ENCODE assay signal across 9 mouse cellular contexts in the genomic region with DNA sequence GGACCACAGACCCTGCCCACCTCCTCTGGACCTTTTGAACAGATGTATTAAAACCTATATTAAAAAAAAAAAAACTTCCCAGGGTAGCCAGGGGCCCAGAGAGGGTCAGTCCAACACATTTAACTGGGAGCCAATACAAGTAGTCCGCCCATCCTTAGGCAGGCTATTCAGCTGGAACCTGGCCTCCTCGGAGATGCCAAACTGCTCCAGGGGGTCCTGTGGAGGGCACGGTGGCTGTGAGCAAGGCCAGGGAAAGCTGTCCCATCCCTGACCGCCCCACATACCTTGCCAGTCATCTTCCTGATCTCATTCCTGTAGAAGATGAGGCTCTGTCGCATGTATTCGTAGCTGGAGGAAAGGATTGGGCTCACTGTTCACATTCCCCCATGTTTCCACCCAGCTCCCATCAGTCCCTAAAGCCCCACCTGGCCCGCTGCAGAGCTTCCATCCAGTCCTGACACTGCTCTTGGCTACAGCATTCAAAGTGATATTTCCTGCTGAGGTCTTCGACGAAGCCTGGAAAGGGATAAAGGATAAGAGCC. TPM values are rescaled to one million over a fixed set of nuclear protein-coding genes. Genes with fewer than 3 reads are reported as not detected.
DNase-seq lines count a peak whose midpoint lies in the region; ATAC-seq and TF ChIP-seq lines count a peak whose summit lies in the region.
"Had no signal": no experiment of that assay in that cellular context is flagged by ENCODE, and none has a peak within 500 bp of the region (broad histone marks: within the 10 kb centered on the region; RNA-seq: fewer than 3 reads in every experiment).

No protein-coding gene starts in this region.

- H3K36me3 ChIP-seq in lung, embryonic 16.5 days (ENCODE audit: control insufficient read depth, insufficient read depth, low read length): peaks cover 35% of the 10 kb centered on the region
- peaks cover 68% of the 10 kb centered on the region for H3K36me3 ChIP-seq in limb, embryonic 14.5 days (ENCODE audit: control insufficient read depth, insufficient read depth, low read length)
- H3K36me3 ChIP-seq in stomach, postnatal 0 days (ENCODE audit: control insufficient read depth, insufficient read depth, low read length): peaks cover 25% of the 10 kb centered on the region

- TF ChIP-seq EP300 in stomach, postnatal 0 days (optimal IDR thresholded peaks at IDR 0.05): no peak

- no peak for ATAC-seq in lung, embryonic 16.5 days (ENCODE audit: low read depth)
- ATAC-seq in limb, embryonic 14.5 days (ENCODE audit: low FRiP score, low read depth): no peak
- no peak for ATAC-seq in stomach, postnatal 0 days (ENCODE audit: low FRiP score, low TSS enrichment)

- no peak overlapping the region for H3K27ac ChIP-seq in lung, embryonic 16.5 days (ENCODE audit: low read length)
- H3K27ac ChIP-seq in limb, embryonic 14.5 days (replicated peaks; ENCODE audit: low read depth, low read length): no peak overlapping the region
- H3K27ac ChIP-seq in stomach, postnatal 0 days (replicated peaks): no peak overlapping the region

- H3K27me3 ChIP-seq in lung, embryonic 16.5 days (ENCODE audit: control insufficient read depth, insufficient read depth, low read depth, low read length): no peaks in the 10 kb centered on the region
- H3K27me3 ChIP-seq in limb, embryonic 14.5 days (ENCODE audit: control insufficient read depth, insufficient read depth, low read length): no peaks in the 10 kb centered on the region
- H3K27me3 ChIP-seq in stomach, postnatal 0 days (ENCODE audit: control insufficient read depth, insufficient read depth, low read length): no peaks in the 10 kb centered on the region

- TF ChIP-seq CTCF in stomach, postnatal 0 days (IDR thresholded peaks at IDR 0.05; ENCODE audit: low read depth): no peak

- H3K4me3 ChIP-seq in lung, embryonic 16.5 days (ENCODE audit: low read length): no peak overlapping the region
- H3K4me3 ChIP-seq in limb, embryonic 14.5 days (replicated peaks; ENCODE audit: low read length): peak overlapping the region; percentile 94
- H3K4me3 ChIP-seq in stomach, postnatal 0 days (ENCODE audit: low read depth, low read length): no peak overlapping the region

- no peak for TF ChIP-seq POLR2A in limb, embryonic 14.5 days (IDR thresholded peaks at IDR 0.05; ENCODE audit: borderline replicate concordance, extremely low read depth, insufficient read depth, insufficient read length)

- peak overlapping the region; percentile 71 for H3K4me2 ChIP-seq in lung, embryonic 16.5 days (ENCODE audit: low read depth, low read length)
- H3K4me2 ChIP-seq in limb, embryonic 14.5 days (replicated peaks; ENCODE audit: low read depth, low read length, severe bottlenecking): peak overlapping the region; percentile 77
- no peak overlapping the region for H3K4me2 ChIP-seq in stomach, postnatal 0 days (replicated peaks; ENCODE audit: low read depth)

- peaks cover 16% of the 10 kb centered on the region for H3K4me1 ChIP-seq in lung, embryonic 16.5 days (replicated peaks; ENCODE audit: control insufficient read depth, insufficient read depth, low read length)
- H3K4me1 ChIP-seq in limb, embryonic 14.5 days (ENCODE audit: control insufficient read depth, insufficient read depth, low read length): peaks cover 8% of the 10 kb centered on the region
- H3K4me1 ChIP-seq in stomach, postnatal 0 days (replicated peaks; ENCODE audit: control insufficient read depth, insufficient read depth): peaks cover 6% of the 10 kb centered on the region

- peak overlapping the region; percentile 97; the same call in 1 of the 2 replicates for H3K9ac ChIP-seq in lung, embryonic 16.5 days (ENCODE audit: low read length)
- H3K9ac ChIP-seq in limb, embryonic 14.5 days (ENCODE audit: low read depth, low read length, severe bottlenecking): peak overlapping the region; percentile 97
- peak overlapping the region; percentile 97 for H3K9ac ChIP-seq in stomach, postnatal 0 days (ENCODE audit: low read length)

- H3K9me3 ChIP-seq in lung, embryonic 16.5 days (ENCODE audit: control insufficient read depth, low read length): no peaks in the 10 kb centered on the region
- no peaks in the 10 kb centered on the region for H3K9me3 ChIP-seq in limb, embryonic 14.5 days (ENCODE audit: control insufficient read depth, low read length)
- H3K9me3 ChIP-seq in stomach, postnatal 0 days (ENCODE audit: control insufficient read depth, low read length): no peaks in the 10 kb centered on the region

- 77% methylated on average over 9 of the region's 9 CpGs for WGBS in lung, embryonic 16.5 days
- 86% methylated on average over 9 of the region's 9 CpGs for WGBS in limb, embryonic 14.5 days
- 81% methylated on average over 9 of the region's 9 CpGs for WGBS in stomach, postnatal 0 days

- DNase-seq in cerebellum, adult 9-11 months: peak; percentile 66
- DNase-seq in cerebellum, adult 11 months: no peak
- no peak for DNase-seq in lung, postnatal 10 days
- no peak for DNase-seq in limb, embryonic 14.5 days (ENCODE audit: low spot score)
- DNase-seq in stomach, postnatal 0 days (ENCODE audit: low spot score): no peak
- no peak for DNase-seq in frontal cortex, postnatal 10 days (ENCODE audit: low spot score in 2 of 2)
- DNase-seq in gastrocnemius, postnatal 25 days: no peak

RNA-seq across cellular contexts. Expression of gene Sf3a2, which starts 1.6 kb away (rescaled TPM):
- polyA plus RNA-seq in lung, embryonic 16.5 days (2015; fragmentation: Nextera tagmentation; extraction: Ambion mirVana): 60.9 and 75.7 TPM in 2 replicates
- 78.0 and 102 TPM in 2 replicates for polyA plus RNA-seq in limb, embryonic 14.5 days (2012; rRNA removed)
- 80.6 and 87.6 TPM in 2 replicates for polyA plus RNA-seq in limb, embryonic 14.5 days (2014; fragmentation: Nextera tagmentation; extraction: Ambion mirVana)
- 27.7 and 31.8 TPM in 2 replicates for polyA plus RNA-seq in stomach, postnatal 0 days (2015; fragmentation: Nextera tagmentation; extraction: Ambion mirVana)
- 10 to 100 TPM; 24.0 to 24.9 TPM for total RNA-seq in gastrocnemius, postnatal 25 days (2021)

RNA-seq across cellular contexts. Expression of gene Plekhj1, which starts 2.0 kb away (rescaled TPM):
- polyA plus RNA-seq in lung, embryonic 16.5 days (2015; fragmentation: Nextera tagmentation; extraction: Ambion mirVana): 92.7 and 100 TPM in 2 replicates
- polyA plus RNA-seq in limb, embryonic 14.5 days (2012; rRNA removed): 109 and 110 TPM in 2 replicates
- 119 and 121 TPM in 2 replicates for polyA plus RNA-seq in limb, embryonic 14.5 days (2014; fragmentation: Nextera tagmentation; extraction: Ambion mirVana)
- 62.0 and 65.8 TPM in 2 replicates for polyA plus RNA-seq in stomach, postnatal 0 days (2015; fragmentation: Nextera tagmentation; extraction: Ambion mirVana)
- total RNA-seq in gastrocnemius, postnatal 25 days (2021): 10 to 100 TPM; 22.4 to 27.3 TPM

RNA-seq across cellular contexts. Expression of gene Amh, which starts 8.7 kb away (rescaled TPM):
- polyA plus RNA-seq in lung, embryonic 16.5 days (2015; fragmentation: Nextera tagmentation; extraction: Ambion mirVana): 0.13 TPM in 1 of 2 replicates, not detected in the other
- polyA plus RNA-seq in limb, embryonic 14.5 days (2012; rRNA removed): 1.0 and 1.9 TPM in 2 replicates
- 0.11 TPM in 1 of 2 replicates, not detected in the other for polyA plus RNA-seq in limb, embryonic 14.5 days (2014; fragmentation: Nextera tagmentation; extraction: Ambion mirVana)
- polyA plus RNA-seq in stomach, postnatal 0 days (2015; fragmentation: Nextera tagmentation; extraction: Ambion mirVana): 6.8 and 6.9 TPM in 2 replicates
- total RNA-seq in gastrocnemius, postnatal 25 days (2021): under 1 TPM; 0.20 to 0.21 TPM

RNA-seq across cellular contexts. Expression of gene Jsrp1, which starts 16.9 kb away (rescaled TPM):
- polyA plus RNA-seq in lung, embryonic 16.5 days (2015; fragmentation: Nextera tagmentation; extraction: Ambion mirVana): 1.3 and 2.6 TPM in 2 replicates
- polyA plus RNA-seq in limb, embryonic 14.5 days (2012; rRNA removed): 8.5 and 12.1 TPM in 2 replicates
- polyA plus RNA-seq in limb, embryonic 14.5 days (2014; fragmentation: Nextera tagmentation; extraction: Ambion mirVana): 5.1 and 6.1 TPM in 2 replicates
- 0.86 and 0.96 TPM in 2 replicates for polyA plus RNA-seq in stomach, postnatal 0 days (2015; fragmentation: Nextera tagmentation; extraction: Ambion mirVana)
- total RNA-seq in gastrocnemius, postnatal 25 days (2021): 100 to 1,000 TPM; 395 to 415 TPM
- total RNA-seq: granulocyte monocyte progenitor cell, adult 5-6 weeks had no signal

RNA-seq across cellular contexts. Expression of gene Oaz1, which starts 30.1 kb away (rescaled TPM):
- polyA plus RNA-seq in lung, embryonic 16.5 days (2015; fragmentation: Nextera tagmentation; extraction: Ambion mirVana): 1,799 and 1,972 TPM in 2 replicates
- polyA plus RNA-seq in limb, embryonic 14.5 days (2012; rRNA removed): 882 and 1,248 TPM in 2 replicates
- polyA plus RNA-seq in limb, embryonic 14.5 days (2014; fragmentation: Nextera tagmentation; extraction: Ambion mirVana): 1,813 and 1,884 TPM in 2 replicates
- 1,070 and 1,103 TPM in 2 replicates for polyA plus RNA-seq in stomach, postnatal 0 days (2015; fragmentation: Nextera tagmentation; extraction: Ambion mirVana)
- 100 to 1,000 TPM; 651 to 657 TPM for total RNA-seq in gastrocnemius, postnatal 25 days (2021)
